Mouse (Mus musculus) inflammation-experienced regulatory T-cells (primary cell): ENCODE measurements around the gene Olfr1392. TPM values are rescaled to one million over a fixed set of nuclear protein-coding genes. Genes with fewer than 3 reads are reported as not detected.

Experiments
- polyA plus RNA-seq, 2 experiments: library from polyadenylated mRNA; unstranded; fragments of 100-300 nt; shearing (Covaris generic); gene quantifications; one replicate each; pipeline ENCODE4 v1.2.1; 2017

The Olfr1392 gene
- under 1 TPM in 1 of 2 experiments, not detected in 1; 0.71 TPM for polyA plus RNA-seq

DNA sequence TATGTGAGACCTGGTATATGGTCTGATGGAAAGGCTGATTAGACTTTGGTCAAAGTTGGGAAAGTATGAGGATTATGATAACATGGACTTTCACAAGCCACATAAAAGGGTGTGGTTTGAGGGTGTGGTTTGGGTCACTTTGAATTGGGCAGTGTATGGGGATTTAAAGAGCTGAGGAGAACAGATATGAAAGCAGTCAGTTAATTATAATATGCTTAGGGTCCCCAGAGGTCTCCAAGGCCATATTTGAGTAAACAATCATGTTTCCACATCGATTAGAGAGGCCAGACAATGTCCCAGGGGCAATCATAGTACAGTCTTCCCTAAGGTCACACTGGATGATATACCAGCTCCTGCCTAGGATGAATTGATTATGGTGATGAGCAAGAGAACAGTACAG, at the start of gene Olfr1392:
Gene Olfr1392 (plus strand): TSS at position 301 of the 400 bp plus-strand sequence.

DNA sequence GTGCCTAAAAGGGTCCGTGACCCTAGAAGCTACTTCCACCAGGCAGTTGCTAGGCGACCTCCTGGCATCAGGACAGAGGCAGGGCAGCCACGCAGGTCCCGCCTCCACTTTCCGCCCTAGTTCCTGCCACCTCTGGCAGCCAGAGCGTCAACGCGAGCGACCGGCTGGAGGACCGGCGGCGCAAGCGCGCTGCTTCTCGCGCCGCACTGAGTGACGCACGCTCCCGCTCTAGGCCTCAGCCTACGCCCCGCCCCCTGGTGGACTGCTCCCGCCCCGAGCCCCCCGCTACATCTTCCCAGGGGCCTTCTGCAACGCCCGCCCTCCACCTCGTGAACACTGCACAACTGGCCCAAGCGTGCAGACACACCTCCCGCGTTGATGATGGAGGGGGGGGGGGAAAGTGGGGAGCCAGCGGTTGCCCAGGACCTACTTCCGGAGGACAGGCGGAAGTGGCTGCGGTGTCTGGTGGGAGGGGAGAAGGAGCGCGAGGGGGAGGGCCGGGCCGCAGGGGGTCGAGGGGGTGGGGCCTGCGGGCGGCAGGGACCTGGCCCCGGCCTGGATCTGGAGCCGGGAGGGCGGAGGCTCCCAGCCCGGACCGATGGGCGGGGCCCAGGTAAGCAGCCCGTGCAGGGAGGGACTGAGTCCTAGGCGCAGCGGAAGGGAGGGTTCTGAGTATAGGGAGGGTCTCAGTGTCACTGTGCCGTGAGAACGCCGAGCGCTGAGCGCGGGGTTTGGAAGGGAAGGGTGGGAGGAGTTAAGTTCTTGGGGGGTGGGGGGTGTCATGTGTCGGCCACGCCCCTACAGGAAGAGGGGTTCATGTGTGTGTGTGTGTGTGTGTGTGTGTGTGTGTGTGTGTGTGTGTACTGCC, 41.1 kb upstream of the Olfr1392 start, which contains the start of gene Mgat1:
Gene Mgat1 (plus strand): TSS at position 465 of the 868 bp plus-strand sequence.

GRCm38 (mm10) chr11:49278222-49278621, 6.9 kb upstream of the Olfr1392 start, which contains the start of gene Olfr1393:
Gene Olfr1393 (plus strand): TSS chr11:49278304.

DNA sequence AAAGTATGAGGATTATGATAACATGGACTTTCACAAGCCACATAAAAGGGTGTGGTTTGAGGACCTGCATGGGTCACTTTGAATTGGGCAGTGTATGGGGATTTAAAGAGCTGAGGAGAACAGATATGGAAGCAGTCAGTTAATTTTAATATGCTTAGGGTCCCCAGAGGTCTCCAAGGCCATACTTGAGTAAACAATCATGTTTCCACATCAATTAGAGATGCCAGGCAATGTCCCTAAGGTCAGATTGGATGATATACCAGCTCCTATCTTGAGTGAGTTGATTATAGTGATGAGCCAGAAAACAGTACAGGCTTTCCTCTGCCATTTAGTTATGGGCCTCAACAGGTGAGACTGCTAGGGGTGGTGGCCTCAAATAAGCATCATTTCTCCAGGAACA, 19.4 kb downstream of the Olfr1392 start, which contains the start of gene Olfr10:
Gene Olfr10 (plus strand): TSS at position 301 of the 400 bp plus-strand sequence.

GRCm38 (mm10) chr11:49322442-49322841, 37.4 kb downstream of the Olfr1392 start, which contains the start of gene Olfr1391:
Gene Olfr1391 (plus strand): TSS chr11:49322742.

DNA sequence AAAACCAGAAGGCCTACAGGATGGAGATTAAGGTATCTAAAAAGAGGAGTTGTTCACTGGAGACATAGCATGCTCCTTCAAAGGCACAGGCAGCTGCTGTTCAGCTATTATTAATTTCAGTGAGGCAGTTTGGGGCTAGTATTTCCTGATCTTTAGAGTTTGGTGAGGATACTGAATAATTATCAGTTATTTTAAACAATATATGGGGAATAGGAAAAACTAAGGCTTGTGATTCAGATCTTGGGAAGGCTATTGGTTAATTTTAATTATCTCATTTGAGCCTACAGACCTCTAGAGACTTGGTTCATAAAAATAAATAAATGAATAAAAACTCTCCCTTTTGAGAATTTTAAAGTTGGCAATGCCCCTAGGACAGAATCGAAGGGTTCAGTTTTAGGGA, 49.8 kb downstream of the Olfr1392 start, which contains the start of gene Olfr1390:
Gene Olfr1390 (plus strand): TSS at position 301 of the 400 bp plus-strand sequence.

Other genes starting within 250 kb of the Olfr1392 start
- 100 to 1,000 TPM in 1 of 2 experiments, 10 to 100 TPM in 1; 95.8 to 115 TPM for gene 9930111J21Rik2, start 234.0 kb upstream of the Olfr1392 start, polyA plus RNA-seq
- 100 to 1,000 TPM; 237 to 258 TPM for gene Tgtp2, start 221.1 kb upstream of the Olfr1392 start, polyA plus RNA-seq
- gene Ifi47, start 208.7 kb upstream of the Olfr1392 start, polyA plus RNA-seq, result 100 to 1,000 TPM; 414 to 424 TPM
- not detected for gene Olfr1396, start 170.4 kb upstream of the Olfr1392 start, polyA plus RNA-seq
- gene Olfr1395, start 143.0 kb upstream of the Olfr1392 start, polyA plus RNA-seq, result not detected
- gene Olfr1394, start 130.9 kb upstream of the Olfr1392 start, polyA plus RNA-seq, result not detected
- gene Btnl9, start 98.1 kb upstream of the Olfr1392 start, polyA plus RNA-seq, result 1 to 10 TPM in 1 of 2 experiments, under 1 TPM in 1; 0.08 to 2.7 TPM
- gene Zfp62, start 82.0 kb upstream of the Olfr1392 start, polyA plus RNA-seq, result 10 to 100 TPM; 50.0 to 53.8 TPM
- 100 to 1,000 TPM in 1 of 2 experiments, 10 to 100 TPM in 1; 98.9 to 109 TPM for gene Mgat1, start 41.1 kb upstream of the Olfr1392 start, polyA plus RNA-seq
- not detected for gene Olfr1393, start 7.0 kb upstream of the Olfr1392 start, polyA plus RNA-seq
- not detected for gene Olfr10, start 19.5 kb downstream of the Olfr1392 start, polyA plus RNA-seq
- gene Olfr1391, start 37.5 kb downstream of the Olfr1392 start, polyA plus RNA-seq, result not detected
- under 1 TPM in 1 of 2 experiments, not detected in 1; 0.61 TPM for gene Olfr1390, start 49.9 kb downstream of the Olfr1392 start, polyA plus RNA-seq
- 1 to 10 TPM in 1 of 2 experiments, not detected in 1; 1.2 TPM for gene Olfr1389, start 137.8 kb downstream of the Olfr1392 start, polyA plus RNA-seq
- gene Olfr1388, start 151.3 kb downstream of the Olfr1392 start, polyA plus RNA-seq, result under 1 TPM in 1 of 2 experiments, not detected in 1; 0.31 TPM
- gene Olfr1387, start 170.1 kb downstream of the Olfr1392 start, polyA plus RNA-seq, result under 1 TPM in 1 of 2 experiments, not detected in 1; 0.28 TPM
- gene Olfr1386, start 179.8 kb downstream of the Olfr1392 start, polyA plus RNA-seq, result under 1 TPM in 1 of 2 experiments, not detected in 1; 0.46 TPM
- under 1 TPM; 0.12 to 0.84 TPM for gene Olfr1385, start 203.8 kb downstream of the Olfr1392 start, polyA plus RNA-seq
- gene Olfr1384, start 221.4 kb downstream of the Olfr1392 start, polyA plus RNA-seq, result under 1 TPM in 1 of 2 experiments, not detected in 1; 0.27 TPM
- gene Olfr1383, start 234.4 kb downstream of the Olfr1392 start, polyA plus RNA-seq, result not detected
- under 1 TPM in 1 of 2 experiments, not detected in 1; 0.09 TPM for gene Olfr1382, start 243.0 kb downstream of the Olfr1392 start, polyA plus RNA-seq